Comparison of ENCODE assay signal across 9 mouse cellular contexts in genomic region chr8:62950709-62951108, GRCm38 (mm10). TPM values are rescaled to one million over a fixed set of nuclear protein-coding genes. Genes with fewer than 3 reads are reported as not detected.
DNase-seq lines count a peak whose midpoint lies in the region; ATAC-seq and TF ChIP-seq lines count a peak whose summit lies in the region.
"Had no signal": no experiment of that assay in that cellular context is flagged by ENCODE, and none has a peak within 500 bp of the region (broad histone marks: within the 10 kb centered on the region; RNA-seq: fewer than 3 reads in every experiment).

Gene Spock3, plus strand, starts transcription at chr8:62951009.

- no peaks in the 10 kb centered on the region for H3K36me3 ChIP-seq in heart, postnatal 0 days (replicated peaks; ENCODE audit: control insufficient read depth, insufficient read depth, low read length)
- no peaks in the 10 kb centered on the region for H3K36me3 ChIP-seq in embryonic facial prominence, embryonic 12.5 days
- no peaks in the 10 kb centered on the region for H3K36me3 ChIP-seq in intestine, embryonic 14.5 days (ENCODE audit: control insufficient read depth, insufficient read depth, low read length)
- no peaks in the 10 kb centered on the region for H3K36me3 ChIP-seq in midbrain, embryonic 10.5 days
- H3K36me3 ChIP-seq: G1E had no signal

- DNase-seq in heart, postnatal 0 days (ENCODE audit: low spot score) = no peak
- no peak for DNase-seq in heart, postnatal 25 days (ENCODE audit: low spot score)
- no peak for DNase-seq in intestine, embryonic 14.5 days (ENCODE audit: low spot score)
- DNase-seq in midbrain, embryonic 10.5 days (ENCODE audit: low spot score) = no peak
- DNase-seq in natural killer cell, adult 2 months (ENCODE audit: low spot score in 2 of 2) = no peak
- DNase-seq in urinary bladder, postnatal 25 days (ENCODE audit: low spot score) = no peak
- no peak for DNase-seq in adrenal gland, adult 8-10 months

- no peaks in the 10 kb centered on the region for H3K4me1 ChIP-seq in heart, postnatal 0 days (ENCODE audit: control insufficient read depth, insufficient read depth)
- 0 out of 2 replicates have a peak, but pooled peaks cover 3% of the 10 kb centered on the region for H3K4me1 ChIP-seq in embryonic facial prominence, embryonic 12.5 days
- no peaks in the 10 kb centered on the region; the same call in 1 of the 2 replicates for H3K4me1 ChIP-seq in intestine, embryonic 14.5 days (replicated peaks; ENCODE audit: control insufficient read depth, insufficient read depth, low read length)
- peaks cover 7% of the 10 kb centered on the region for H3K4me1 ChIP-seq in midbrain, embryonic 10.5 days

- H3K4me2 ChIP-seq in heart, postnatal 0 days (ENCODE audit: low read depth, low read length) = peak within 1 kb of the TSS; percentile 88
- H3K4me2 ChIP-seq in embryonic facial prominence, embryonic 12.5 days (replicated peaks) = peak within 1 kb of the TSS; percentile 96
- peak within 1 kb of the TSS; percentile 97 for H3K4me2 ChIP-seq in intestine, embryonic 14.5 days (ENCODE audit: low read length)

- no peak for TF ChIP-seq CTCF in heart, postnatal 0 days (IDR thresholded peaks at IDR 0.05; ENCODE audit: low read depth)

- H3K27me3 ChIP-seq in heart, postnatal 0 days (ENCODE audit: control insufficient read depth, insufficient read depth, low read length) = peaks cover 6% of the 10 kb centered on the region; the same call in 1 of the 2 replicates
- no peaks in the 10 kb centered on the region for H3K27me3 ChIP-seq in embryonic facial prominence, embryonic 12.5 days
- peaks cover 5% of the 10 kb centered on the region for H3K27me3 ChIP-seq in intestine, embryonic 14.5 days (replicated peaks; ENCODE audit: control insufficient read depth, insufficient read depth, low read length)
- H3K27me3 ChIP-seq in midbrain, embryonic 10.5 days (ENCODE audit: low read depth, poor library complexity, severe bottlenecking) = peaks cover 19% of the 10 kb centered on the region

- no peaks in the 10 kb centered on the region for H3K9me3 ChIP-seq in heart, postnatal 0 days (replicated peaks; ENCODE audit: control insufficient read depth, low read length)
- H3K9me3 ChIP-seq in embryonic facial prominence, embryonic 12.5 days = no peaks in the 10 kb centered on the region
- no peaks in the 10 kb centered on the region for H3K9me3 ChIP-seq in intestine, embryonic 14.5 days (ENCODE audit: control insufficient read depth, low read length)
- no peaks in the 10 kb centered on the region for H3K9me3 ChIP-seq in midbrain, embryonic 10.5 days (replicated peaks)

- H3K9ac ChIP-seq in heart, postnatal 0 days (replicated peaks; ENCODE audit: low read depth, low read length) = no peak within 1 kb of the TSS
- peak within 1 kb of the TSS; percentile 65 for H3K9ac ChIP-seq in embryonic facial prominence, embryonic 12.5 days
- peak within 1 kb of the TSS; percentile 42 for H3K9ac ChIP-seq in intestine, embryonic 14.5 days (ENCODE audit: low read length)

- WGBS in heart, postnatal 0 days = 59% methylated on average over 2 of the region's 2 CpGs
- 36% methylated on average over 2 of the region's 2 CpGs for WGBS in embryonic facial prominence, embryonic 12.5 days
- 42% methylated on average over 2 of the region's 2 CpGs for WGBS in intestine, embryonic 14.5 days
- WGBS in midbrain, embryonic 10.5 days = 39% methylated on average over 2 of the region's 2 CpGs

- ATAC-seq in heart, postnatal 0 days (ENCODE audit: insufficient read depth, low read depth) = no peak
- ATAC-seq in embryonic facial prominence, embryonic 12.5 days (ENCODE audit: insufficient number of reproducible peaks, insufficient read depth, low FRiP score, low TSS enrichment) = no peak
- no peak for ATAC-seq in intestine, embryonic 14.5 days (replicated peaks; ENCODE audit: low FRiP score, low TSS enrichment, low read depth)

- TF ChIP-seq EP300 in heart, postnatal 0 days (IDR thresholded peaks at IDR 0.05; ENCODE audit: low read depth) = no peak

- H3K27ac ChIP-seq in heart, postnatal 0 days (ENCODE audit: low read depth) = no peak within 1 kb of the TSS
- H3K27ac ChIP-seq in embryonic facial prominence, embryonic 12.5 days = peak within 1 kb of the TSS; percentile 65; the same call in 1 of the 2 replicates
- no peak within 1 kb of the TSS for H3K27ac ChIP-seq in intestine, embryonic 14.5 days (ENCODE audit: low read depth)
- H3K27ac ChIP-seq in midbrain, embryonic 10.5 days (replicated peaks) = peak within 1 kb of the TSS; percentile 82

- intact Hi-C loops in heart, postnatal 25 days (cut with DNase I) = no loop called here

- H3K4me3 ChIP-seq in heart, postnatal 0 days (ENCODE audit: low read depth, low read length) = peak within 1 kb of the TSS; percentile 51
- H3K4me3 ChIP-seq in embryonic facial prominence, embryonic 12.5 days = peak within 1 kb of the TSS; percentile 60
- peak within 1 kb of the TSS; percentile 50 for H3K4me3 ChIP-seq in intestine, embryonic 14.5 days (ENCODE audit: low read depth, low read length)
- peak within 1 kb of the TSS; percentile 73 for H3K4me3 ChIP-seq in midbrain, embryonic 10.5 days

RNA-seq across cellular contexts. Expression of gene Spock3, which starts in this region (rescaled TPM):
- 0.04 and 1.6 TPM in 2 replicates for total RNA-seq in heart, postnatal 0 days (2014; rRNA removed; ENCODE audit: low replicate concordance)
- 0.45 and 0.70 TPM in 2 replicates for polyA plus RNA-seq in heart, postnatal 0 days (2015; fragmentation: Nextera tagmentation; extraction: Ambion mirVana)
- under 1 TPM in 1 of 2 experiments, not detected in 1; 0.17 TPM for total RNA-seq in heart, postnatal 25 days (2021)
- polyA plus RNA-seq in embryonic facial prominence, embryonic 12.5 days (2016; fragmentation: Nextera tagmentation; extraction: Ambion mirVana) = 15.2 and 15.7 TPM in 2 replicates
- polyA plus RNA-seq in intestine, embryonic 14.5 days (2014; fragmentation: Nextera tagmentation; extraction: Ambion mirVana) = 16.8 and 18.4 TPM in 2 replicates
- 2.5 and 4.6 TPM in 2 replicates for polyA plus RNA-seq in midbrain, embryonic 10.5 days (2016; fragmentation: Nextera tagmentation; extraction: Ambion mirVana)
- 1 to 10 TPM; 4.4 to 7.6 (median 4.9) TPM for total RNA-seq in adrenal gland, adult 8-10 months (2022)
- polyA plus RNA-seq: G1E had no signal

Comparison
In these comparisons a context has a peak if more than half of its experiments do, and no peak if none do; other contexts are left out.
1. H3K27ac ChIP-seq: peak in embryonic facial prominence, embryonic 12.5 days (single experiment) and midbrain, embryonic 10.5 days (single experiment); none in heart, postnatal 0 days (single experiment) and intestine, embryonic 14.5 days (single experiment).
2. Peak in every context shown above with its lines, with median percentiles within 50 percentile points of each other: H3K4me2 ChIP-seq and H3K4me3 ChIP-seq.